Mouse (Mus musculus) cerebellum, adult 2 months (tissue): ENCODE data around the gene Lin54.

ENCODE experiments used
- CTCF ChIP-seq: fragments of 200-500 bp; IDR thresholded peaks from 2 replicates; pipeline ENCODE4 v1.5.1; 2011; ENCODE audit warnings: low read depth, mild to moderate bottlenecking, control low read depth, low read length, moderate library complexity, borderline replicate concordance; ENCODE audit not compliant: insufficient read depth
- POLR2A ChIP-seq: fragments of 200-500 bp; IDR thresholded peaks from 2 replicates; pipeline ENCODE4 v1.6.1; 2011; ENCODE audit warnings: low read length, control low read depth, borderline replicate concordance; ENCODE audit not compliant: insufficient read depth

DNA sequence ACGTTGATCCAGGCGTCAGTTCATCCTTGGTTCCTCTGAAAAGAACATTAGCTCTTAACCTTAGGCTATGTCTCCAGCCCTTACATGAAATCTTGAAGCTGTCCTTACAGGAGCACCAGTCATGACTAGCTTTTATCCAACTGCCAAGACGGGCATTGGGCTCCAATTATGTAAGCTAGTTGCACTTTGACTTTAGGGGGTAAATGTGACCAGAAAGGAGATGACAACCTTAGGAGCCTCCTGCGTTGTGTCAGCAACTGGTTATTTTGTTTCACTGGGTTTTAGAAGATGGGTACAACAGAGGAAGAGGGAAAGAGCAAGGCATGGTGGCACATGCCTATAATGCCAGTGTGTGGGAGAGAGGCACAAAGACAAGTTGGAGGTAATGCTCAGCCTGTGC, 81.6 kb downstream of the Lin54 start:
- TF ChIP-seq POLR2A (no peak), CTCF (no peak)
